Mouse (Mus musculus): ENCODE results near the gene Jak2.

DNA sequence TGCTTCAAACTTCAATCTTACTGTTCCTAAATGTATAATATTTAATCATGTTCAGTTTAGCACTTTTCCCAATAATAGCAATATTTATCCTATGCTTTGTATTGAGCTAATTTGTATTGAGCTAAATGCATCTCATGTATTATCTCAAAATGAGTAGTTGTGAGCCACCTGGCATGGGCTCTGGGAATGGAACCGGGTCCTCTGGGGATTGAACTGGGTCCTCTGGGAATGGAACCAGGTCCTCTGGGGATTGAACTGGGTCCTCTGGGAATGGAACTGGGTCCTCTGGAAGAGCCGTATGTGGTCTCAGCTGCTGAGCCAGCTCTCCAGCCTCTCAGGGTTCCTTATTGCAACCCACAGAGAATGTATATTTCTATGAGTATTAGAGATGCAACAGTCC is 50.5 kb downstream of the Jak2 start:
- no peak for TF ChIP-seq CTCF (IDR thresholded peaks at IDR 0.05; ENCODE audit: extremely low read depth, insufficient read depth, insufficient read length, insufficient replicate concordance)
- no peak for TF ChIP-seq POLR2A (IDR thresholded peaks at IDR 0.05; ENCODE audit: low read depth, low read length)
